Mouse (Mus musculus) spleen, postnatal 10 days (tissue): ENCODE results near the gene AC124108.1.

Experiments
- DNase-seq, 2 experiments: peaks; one replicate each; pipeline ENCODE4 v3.0.0; 2021 to 2022; ENCODE audit warnings: low spot score in 2 of 2

Gene AC124108.1

GRCm38 (mm10) chr1:132245010-132245409 lies 53.8 kb downstream of the AC124108.1 start:
- no peak for DNase-seq

GRCm38 (mm10) chr1:132246137-132246536 lies 54.9 kb downstream of the AC124108.1 start:
- no peak for DNase-seq

- DNase-seq = no peak
Observed at GRCm38 (mm10) chr1:132246641-132247040, 55.4 kb downstream of the AC124108.1 start.

- DNase-seq = no peak
Observed at GRCm38 (mm10) chr1:132254467-132254866, 63.2 kb downstream of the AC124108.1 start.
